Mouse (Mus musculus) neural tube, embryonic 14.5 days (tissue): ENCODE data around the gene Acot3. TPM values are rescaled to one million over a fixed set of nuclear protein-coding genes. Genes with fewer than 3 reads are reported as not detected.
"Not testable (repeated sequence)": the region's sequence is repeated elsewhere in the genome, so short reads cannot be mapped to it uniquely, and the experiment has no call there.

ENCODE experiments used
- ATAC-seq: fragments of 200-750 bp; cut with Nextera tagmentation; 2 replicates; pipeline ENCODE4 v1.8.0; 2017; ENCODE audit warnings: low read depth, mild to moderate bottlenecking, moderate TSS enrichment, moderate library complexity
- H3K27ac ChIP-seq: fragments of 300-500 bp; sonication (generic); 2 replicates; pipeline ENCODE4 v1.5.1; 2014; ENCODE audit warnings: low read depth, mild to moderate bottlenecking, control low read depth, low read length, moderate library complexity, mixed read lengths
- H3K27me3 ChIP-seq: fragments of 300-500 bp; sonication (generic); 2 replicates; pipeline ENCODE4 v1.6.1; 2014; ENCODE audit warnings: low read length; ENCODE audit not compliant: control insufficient read depth, insufficient read depth
- H3K36me3 ChIP-seq: fragments of 300-500 bp; sonication (generic); 2 replicates; pipeline ENCODE4 v1.6.1; 2014; ENCODE audit warnings: low read length, mixed read lengths; ENCODE audit not compliant: control insufficient read depth, insufficient read depth
- H3K4me1 ChIP-seq: fragments of 300-500 bp; sonication (generic); 2 replicates; pipeline ENCODE4 v1.6.1; 2014; ENCODE audit warnings: low read length; ENCODE audit not compliant: control insufficient read depth, insufficient read depth
- H3K4me2 ChIP-seq: fragments of 300-500 bp; sonication (generic); 2 replicates; pipeline ENCODE4 v1.6.1; 2014; ENCODE audit warnings: mild to moderate bottlenecking, low read depth, low read length, control low read depth
- H3K4me3 ChIP-seq: fragments of 300-500 bp; sonication (generic); 2 replicates; pipeline ENCODE4 v1.5.1; 2014; ENCODE audit warnings: low read depth, low read length, control low read depth, mixed read lengths
- H3K9ac ChIP-seq: fragments of 300-500 bp; sonication (generic); replicated peaks from 2 replicates; pipeline ENCODE4 v1.6.1; 2014; ENCODE audit warnings: low read depth, mild to moderate bottlenecking, control low read depth, low read length, mixed read lengths
- H3K9me3 ChIP-seq: fragments of 300-500 bp; sonication (generic); 2 replicates; pipeline ENCODE4 v1.6.1; 2016; ENCODE audit warnings: low read length; ENCODE audit not compliant: control insufficient read depth
- WGBS: fragments of 180-500 bp; shearing (Covaris S2); extraction: QIAGEN DNeasy Blood & Tissue Kit; methylation state at CpG from one replicate; pipeline ENCODE4 v1.1.7; 2014; 5-methylcytosine and 5-hydroxymethylcytosine counted together
- polyA plus RNA-seq: library from polyadenylated mRNA; unstranded; fragments of >200 nt; fragmentation: Nextera tagmentation; extraction: Ambion mirVana; gene quantifications from 2 replicates; pipeline ENCODE4 v1.2.1, GENCODE M21; 2014

The Acot3 gene
- polyA plus RNA-seq, 1 experiment from 2014 or later = 1.8 TPM

- peak; percentile 75; the same call in 1 of the 2 replicates for ATAC-seq
- H3K4me2 ChIP-seq = peak within 1 kb of the TSS; percentile 60
- peak within 1 kb of the TSS; percentile 57 for H3K9ac ChIP-seq
- H3K36me3 ChIP-seq, H3K27me3 ChIP-seq, H3K9me3 ChIP-seq, H3K4me1 ChIP-seq, H3K27ac ChIP-seq: not testable (repeated sequence)
- peak within 1 kb of the TSS; percentile 45 for H3K4me3 ChIP-seq
- WGBS = under 1% methylated on average over 53 of the region's 80 CpGs
These were observed 48.9 kb downstream of the Acot3 start, which contains the start of gene Acot6 for GRCm38 (mm10) chr12:84100604-84101492. Gene Acot6, plus strand, starts transcription at chr12:84100654.

- no peaks in the 10 kb centered on the region for H3K9me3 ChIP-seq
- H3K4me3 ChIP-seq = peak overlapping the region; percentile 45
- H3K27me3 ChIP-seq = no peaks in the 10 kb centered on the region
- no peaks in the 10 kb centered on the region; the same call in 1 of the 2 replicates for H3K4me1 ChIP-seq
- no peaks in the 10 kb centered on the region for H3K36me3 ChIP-seq
- 60% methylated on average over 2 of the region's 2 CpGs for WGBS
- no peak for ATAC-seq
- peak overlapping the region; percentile 60 for H3K4me2 ChIP-seq
- no peak overlapping the region for H3K9ac ChIP-seq
- no peak overlapping the region for H3K27ac ChIP-seq
These were observed 49.5 kb downstream of the Acot3 start for GRCm38 (mm10) chr12:84101493-84101845.

GRCm38 (mm10) chr12:84107012-84107411 lies 55.1 kb downstream of the Acot3 start:
- Histone ChIP-seq H3K4me1 (no peaks in the 10 kb centered on the region), H3K27ac (no peak overlapping the region), H3K36me3 (no peaks in the 10 kb centered on the region), H3K4me2 (no peak overlapping the region), H3K9ac (no peak overlapping the region), H3K4me3 (no peak overlapping the region), H3K9me3 (no peaks in the 10 kb centered on the region), H3K27me3 (no peaks in the 10 kb centered on the region)
- WGBS = 69% methylated on average over 3 of the region's 3 CpGs
- ATAC-seq = no peak

GRCm38 (mm10) chr12:84107692-84108091 lies 55.7 kb downstream of the Acot3 start:
- no peak for ATAC-seq
- no peaks in the 10 kb centered on the region for H3K9me3 ChIP-seq
- no peak overlapping the region for H3K4me2 ChIP-seq
- H3K27me3 ChIP-seq = no peaks in the 10 kb centered on the region
- H3K4me3 ChIP-seq = no peak overlapping the region
- no peaks in the 10 kb centered on the region for H3K4me1 ChIP-seq
- 87% methylated on average over 1 of the region's 1 CpGs for WGBS
- no peak overlapping the region for H3K9ac ChIP-seq
- H3K36me3 ChIP-seq = no peaks in the 10 kb centered on the region
- H3K27ac ChIP-seq = no peak overlapping the region

GRCm38 (mm10) chr12:84109924-84110323 lies 58.0 kb downstream of the Acot3 start:
- WGBS = 88% methylated on average over 1 of the region's 1 CpGs
- Histone ChIP-seq H3K9me3 (no peaks in the 10 kb centered on the region), H3K27me3 (no peaks in the 10 kb centered on the region), H3K4me1 (peaks cover 2% of the 10 kb centered on the region), H3K4me3 (no peak overlapping the region), H3K4me2 (no peak overlapping the region), H3K9ac (no peak overlapping the region), H3K36me3 (no peaks in the 10 kb centered on the region), H3K27ac (no peak overlapping the region)
- no peak for ATAC-seq

Other genes starting within 250 kb of the Acot3 start
- 16.1 and 19.4 TPM in 2 replicates for gene Numb, start 130.2 kb upstream of the Acot3 start, polyA plus RNA-seq
- gene Riox1, start 101.5 kb upstream of the Acot3 start, polyA plus RNA-seq = 10.5 and 12.6 TPM in 2 replicates
- not detected in 2 replicates for gene Heatr4, start 67.3 kb upstream of the Acot3 start, polyA plus RNA-seq
- gene Acot2, start 64.3 kb upstream of the Acot3 start, polyA plus RNA-seq = 11.3 and 13.7 TPM in 2 replicates
- gene Acot1, start 42.7 kb upstream of the Acot3 start, polyA plus RNA-seq = 93.6 and 93.9 TPM in 2 replicates
- 0.47 and 0.59 TPM in 2 replicates for gene Acot4, start 13.8 kb upstream of the Acot3 start, polyA plus RNA-seq
- gene Gm49366, start 13.2 kb upstream of the Acot3 start, polyA plus RNA-seq = not detected in 2 replicates
- 0.21 and 0.25 TPM in 2 replicates for gene Acot5, start 17.2 kb downstream of the Acot3 start, polyA plus RNA-seq
- 1.3 and 1.9 TPM in 2 replicates for gene Acot6, start 48.5 kb downstream of the Acot3 start, polyA plus RNA-seq
- gene Dnal1, start 62.2 kb downstream of the Acot3 start, polyA plus RNA-seq = 6.8 and 6.9 TPM in 2 replicates
- gene Pnma1, start 96.3 kb downstream of the Acot3 start, polyA plus RNA-seq = 3.4 and 3.9 TPM in 2 replicates
- gene Elmsan1, start 166.7 kb downstream of the Acot3 start, polyA plus RNA-seq = 4.2 and 4.5 TPM in 2 replicates
- 14.1 and 16.8 TPM in 2 replicates for gene Ptgr2, start 233.1 kb downstream of the Acot3 start, polyA plus RNA-seq